Mouse (Mus musculus) right cerebral cortex, adult 2 months (tissue): ENCODE measurements around the gene Nectin4.

Source experiments
- DNase-seq, 2 experiments: peaks; one replicate each; pipeline ENCODE4 v3.0.0; 2021 to 2022; ENCODE audit warnings: low spot score in 2 of 2

The Nectin4 gene

GRCm38 (mm10) chr1:171412001-171412441 is 42.1 kb downstream of the Nectin4 start:
- DNase-seq, result peak; percentile 18 to 43

GRCm38 (mm10) chr1:171412446-171412845 is 42.5 kb downstream of the Nectin4 start:
- DNase-seq, result peak; percentile 24 to 26

DNA sequence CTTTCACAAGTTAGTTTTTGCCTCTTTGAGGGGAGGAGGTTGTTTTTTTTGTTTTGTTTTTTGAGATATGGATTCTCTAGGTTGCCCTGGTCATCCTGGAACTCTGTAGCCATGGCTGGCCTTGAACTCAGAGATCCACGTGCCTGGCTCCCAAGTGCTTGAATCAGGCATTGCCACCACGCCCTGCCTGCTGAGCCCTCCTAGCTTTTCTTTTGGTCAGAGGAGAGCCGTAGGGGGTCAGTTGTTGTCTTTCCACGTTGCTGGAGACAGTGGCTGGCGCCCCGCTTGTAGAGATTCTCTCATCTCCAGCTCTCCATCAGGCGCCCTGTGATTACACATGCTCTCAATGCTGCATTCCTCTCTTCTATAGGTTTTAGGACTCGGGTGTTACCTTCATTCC is 43.7 kb downstream of the Nectin4 start:
- DNase-seq, result no peak

- DNase-seq, result no peak
Measured at GRCm38 (mm10) chr1:171418660-171419059, 48.8 kb downstream of the Nectin4 start, which contains the start of gene Tstd1. Gene Tstd1, plus strand, starts transcription at chr1:171418872.

GRCm38 (mm10) chr1:171419291-171419882 is 49.5 kb downstream of the Nectin4 start:
- DNase-seq, result no peak

- DNase-seq, result no peak
Measured at GRCm38 (mm10) chr1:171419905-171420304, 50.0 kb downstream of the Nectin4 start.

DNA sequence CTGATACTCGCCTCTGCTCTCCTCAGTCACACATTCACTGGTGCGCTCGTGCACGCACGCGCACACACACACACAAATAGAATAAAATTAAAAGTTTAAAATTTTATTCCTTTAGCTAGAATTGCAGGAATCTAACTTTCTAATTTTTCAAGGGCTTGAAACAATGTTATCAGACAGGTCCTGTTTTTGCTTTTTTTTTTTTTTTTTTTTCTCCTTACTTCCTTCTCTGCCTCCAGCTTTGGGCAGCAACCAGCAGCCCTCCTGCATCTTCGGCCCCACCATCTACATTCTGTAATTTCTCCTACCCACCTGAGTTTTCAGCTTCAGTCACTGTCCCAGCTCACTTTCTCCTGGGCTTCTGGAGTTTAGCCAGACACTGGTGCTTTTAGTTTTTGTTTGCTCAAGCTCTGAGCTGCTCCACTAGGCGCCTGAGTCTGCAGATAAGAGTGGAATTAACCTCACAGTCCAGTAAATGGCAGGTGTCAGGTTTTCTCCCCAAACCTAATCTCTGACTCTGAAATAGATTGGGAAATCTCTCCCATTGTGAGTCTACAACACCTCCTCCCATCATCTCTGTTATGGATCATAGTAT is 52.7 kb downstream of the Nectin4 start:
- no peak for DNase-seq

- DNase-seq, result no peak
Measured at GRCm38 (mm10) chr1:171424638-171425037, 54.7 kb downstream of the Nectin4 start.

DNA sequence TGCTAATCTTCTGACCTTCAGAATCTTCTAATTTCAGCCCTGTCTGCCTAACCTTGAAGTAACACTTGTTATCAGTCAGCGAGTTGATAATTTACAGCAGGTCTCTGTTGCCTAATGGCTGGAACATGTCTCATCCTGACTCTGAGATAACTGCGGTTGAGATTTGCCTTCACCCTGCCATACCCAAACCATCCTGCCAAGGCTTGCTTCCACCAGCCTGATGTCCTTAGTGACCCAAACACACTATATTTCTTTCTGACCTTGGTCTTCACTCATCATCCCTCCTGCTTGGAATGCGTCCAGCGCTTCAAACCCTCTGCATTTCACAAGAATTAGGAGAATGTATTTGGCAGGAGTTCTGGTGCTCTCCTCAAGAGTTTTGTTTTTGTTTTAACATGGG is 55.2 kb downstream of the Nectin4 start:
- DNase-seq, result no peak

DNA sequence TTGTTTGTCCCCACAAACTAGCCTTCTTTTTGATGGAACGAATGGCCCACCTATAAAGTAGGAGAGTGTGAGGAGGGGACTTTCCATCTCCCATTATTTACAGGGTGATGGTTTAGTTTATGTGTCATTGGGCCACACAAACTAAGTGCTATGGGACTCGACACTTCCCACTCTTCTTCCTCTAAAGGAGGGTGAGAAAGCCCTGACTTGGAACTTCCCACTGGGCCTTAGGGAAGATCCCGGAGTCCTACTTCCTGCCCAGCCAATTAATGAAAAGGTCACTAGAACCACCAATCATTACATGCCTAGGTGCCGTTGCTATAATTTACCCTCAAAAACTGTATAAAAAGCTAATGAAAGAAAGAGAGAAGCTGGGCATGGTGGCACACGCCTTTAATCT is 62.3 kb downstream of the Nectin4 start:
- DNase-seq, result no peak

- no peak for DNase-seq
Measured at GRCm38 (mm10) chr1:171435288-171435814, 65.5 kb downstream of the Nectin4 start.

DNA sequence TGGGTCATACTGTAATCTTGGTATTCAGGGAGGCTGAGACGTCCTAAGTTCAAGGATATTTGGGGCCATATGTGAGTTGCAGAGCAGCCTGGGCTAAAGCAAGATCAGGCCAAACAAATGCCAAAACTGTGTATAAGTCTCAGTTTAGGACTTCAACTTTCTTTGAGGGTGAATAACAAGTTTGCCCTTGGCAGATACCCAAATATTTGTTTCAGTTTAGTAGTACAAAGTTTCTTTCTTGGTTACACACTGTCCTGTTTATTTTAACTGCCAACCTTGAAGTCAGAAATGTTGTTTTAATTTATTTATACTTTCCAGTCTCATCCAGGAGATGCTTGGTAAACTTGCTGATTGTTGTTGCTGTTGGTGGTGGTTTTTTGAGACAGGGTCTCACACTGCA is 66.1 kb downstream of the Nectin4 start:
- DNase-seq, result no peak

- peak in 1 of 2 experiments; percentile 11 for DNase-seq
Measured at GRCm38 (mm10) chr1:171437264-171438013, 67.5 kb downstream of the Nectin4 start, which contains the start of gene F11r. Gene F11r, plus strand, starts transcription at chr1:171437535.
